Mouse (Mus musculus): Measurements from ENCODE around the gene BC051142. TPM values are rescaled to one million over a fixed set of nuclear protein-coding genes. Genes with fewer than 3 reads are reported as not detected.
"Not testable (repeated sequence)": the region's sequence is repeated elsewhere in the genome, so short reads cannot be mapped to it uniquely, and the experiment has no call there.

BC051142 gene
- total RNA-seq, 1 experiment: not detected

GRCm38 (mm10) chr17:34476427-34476826, 77.8 kb downstream of the BC051142 start:
- no peak for TF ChIP-seq MAFK (IDR thresholded peaks at IDR 0.05; ENCODE audit: insufficient read depth, low read depth, low read length)
- no peak for TF ChIP-seq ZNF384 (IDR thresholded peaks at IDR 0.05; ENCODE audit: low read depth, low read length)
- TF ChIP-seq ZC3H11A (IDR thresholded peaks at IDR 0.05; ENCODE audit: borderline replicate concordance, low read depth, low read length): no peak
- TF ChIP-seq CHD2 (IDR thresholded peaks at IDR 0.05; ENCODE audit: low read depth, low read length): no peak
- TF ChIP-seq HCFC1 (IDR thresholded peaks at IDR 0.05; ENCODE audit: borderline replicate concordance, insufficient read depth, low read length): no peak
- Histone ChIP-seq H3K9me3 (ENCODE audit: control insufficient read depth, insufficient read depth, low read depth, low read length) (no peaks in the 10 kb centered on the region), H3K9ac (ENCODE audit: insufficient read depth, low read depth, low read length, poor library complexity, severe bottlenecking) (no peak overlapping the region), H3K36me3 (ENCODE audit: control insufficient read depth, insufficient read depth, low read length, poor library complexity, severe bottlenecking) (no peaks in the 10 kb centered on the region), H3K27ac (ENCODE audit: insufficient read depth, low read depth, low read length, poor library complexity, severe bottlenecking) (no peak overlapping the region), H3K4me1 (ENCODE audit: control insufficient read depth in 2 of 2, insufficient read depth in 2 of 2, low read length in 2 of 2, poor library complexity in 1 of 2) (no peaks in the 10 kb centered on the region), H3K4me3 (ENCODE audit: insufficient read depth in 1 of 2, low read depth in 1 of 2, low read length in 2 of 2, poor library complexity in 1 of 2, severe bottlenecking in 1 of 2) (no peak overlapping the region)
- in situ Hi-C loops (cut with MboI; ENCODE audit: low sequenced_read_pairs in 2 of 2, unreplicated experiment in 2 of 2): no loop called here
- DNase-seq (ENCODE audit: low read depth, low spot score): no peak

- in situ Hi-C loops (cut with MboI; ENCODE audit: low sequenced_read_pairs in 2 of 2, unreplicated experiment in 2 of 2): not testable (repeated sequence)
Observed at GRCm38 (mm10) chr17:34477238-34478013, 78.8 kb downstream of the BC051142 start, which contains the start of gene Btnl4. Gene Btnl4, minus strand, starts transcription at chr17:34477318.

GRCm38 (mm10) chr17:34492796-34493195, 94.2 kb downstream of the BC051142 start:
- Histone ChIP-seq H3K4me1 (ENCODE audit: control insufficient read depth in 2 of 2, insufficient read depth in 2 of 2, low read length in 2 of 2, poor library complexity in 1 of 2) (no peaks in the 10 kb centered on the region), H3K9ac (ENCODE audit: insufficient read depth, low read depth, low read length, poor library complexity, severe bottlenecking) (no peak overlapping the region), H3K4me3 (ENCODE audit: insufficient read depth in 1 of 2, low read depth in 1 of 2, low read length in 2 of 2, poor library complexity in 1 of 2, severe bottlenecking in 1 of 2) (no peak overlapping the region), H3K9me3 (ENCODE audit: control insufficient read depth, insufficient read depth, low read depth, low read length) (no peaks in the 10 kb centered on the region), H3K36me3 (ENCODE audit: control insufficient read depth, insufficient read depth, low read length, poor library complexity, severe bottlenecking) (no peaks in the 10 kb centered on the region), H3K27ac (ENCODE audit: insufficient read depth, low read depth, low read length, poor library complexity, severe bottlenecking) (no peak overlapping the region)
- TF ChIP-seq CHD2 (IDR thresholded peaks at IDR 0.05; ENCODE audit: low read depth, low read length) (no peak), ZNF384 (IDR thresholded peaks at IDR 0.05; ENCODE audit: low read depth, low read length) (no peak), ZC3H11A (IDR thresholded peaks at IDR 0.05; ENCODE audit: borderline replicate concordance, low read depth, low read length) (no peak)
- DNase-seq (ENCODE audit: low read depth, low spot score): no peak
- in situ Hi-C loops (cut with MboI; ENCODE audit: low sequenced_read_pairs in 2 of 2, unreplicated experiment in 2 of 2): no loop called here

More at GRCm38 (mm10) chr17:34477238-34478013, 78.8 kb downstream of the BC051142 start, which contains the start of gene Btnl4:
- DNase-seq (ENCODE audit: low read depth, low spot score); H3K9ac ChIP-seq (ENCODE audit: insufficient read depth, low read depth, low read length, poor library complexity, severe bottlenecking); H3K36me3 ChIP-seq (ENCODE audit: control insufficient read depth, insufficient read depth, low read length, poor library complexity, severe bottlenecking); H3K4me3 ChIP-seq (ENCODE audit: insufficient read depth in 1 of 2, low read depth in 1 of 2, low read length in 2 of 2, poor library complexity in 1 of 2, severe bottlenecking in 1 of 2); H3K9me3 ChIP-seq (ENCODE audit: control insufficient read depth, insufficient read depth, low read depth, low read length); H3K27ac ChIP-seq (ENCODE audit: insufficient read depth, low read depth, low read length, poor library complexity, severe bottlenecking); H3K4me1 ChIP-seq (ENCODE audit: control insufficient read depth in 2 of 2, insufficient read depth in 2 of 2, low read length in 2 of 2, poor library complexity in 1 of 2): not testable (repeated sequence)

GRCm38 (mm10) chr17:34495156-34495555, 96.5 kb downstream of the BC051142 start:
- H3K4me1 ChIP-seq (ENCODE audit: control insufficient read depth in 2 of 2, insufficient read depth in 2 of 2, low read length in 2 of 2, poor library complexity in 1 of 2); H3K36me3 ChIP-seq (ENCODE audit: control insufficient read depth, insufficient read depth, low read length, poor library complexity, severe bottlenecking); H3K27ac ChIP-seq (ENCODE audit: insufficient read depth, low read depth, low read length, poor library complexity, severe bottlenecking); H3K9me3 ChIP-seq (ENCODE audit: control insufficient read depth, insufficient read depth, low read depth, low read length); H3K4me3 ChIP-seq (ENCODE audit: insufficient read depth in 1 of 2, low read depth in 1 of 2, low read length in 2 of 2, poor library complexity in 1 of 2, severe bottlenecking in 1 of 2); DNase-seq (ENCODE audit: low read depth, low spot score); in situ Hi-C loops (cut with MboI; ENCODE audit: low sequenced_read_pairs in 2 of 2, unreplicated experiment in 2 of 2); H3K9ac ChIP-seq (ENCODE audit: insufficient read depth, low read depth, low read length, poor library complexity, severe bottlenecking): not testable (repeated sequence)

- TF ChIP-seq HCFC1 (IDR thresholded peaks at IDR 0.05; ENCODE audit: borderline replicate concordance, insufficient read depth, low read length) (no peak), ZC3H11A (IDR thresholded peaks at IDR 0.05; ENCODE audit: borderline replicate concordance, low read depth, low read length) (no peak), ZNF384 (IDR thresholded peaks at IDR 0.05; ENCODE audit: low read depth, low read length) (no peak), MAFK (IDR thresholded peaks at IDR 0.05; ENCODE audit: insufficient read depth, low read depth, low read length) (no peak), CHD2 (IDR thresholded peaks at IDR 0.05; ENCODE audit: low read depth, low read length) (no peak)
- no peak overlapping the region for H3K9ac ChIP-seq (ENCODE audit: insufficient read depth, low read depth, low read length, poor library complexity, severe bottlenecking)
- H3K4me1 ChIP-seq (ENCODE audit: control insufficient read depth in 2 of 2, insufficient read depth in 2 of 2, low read length in 2 of 2, poor library complexity in 1 of 2): no peaks in the 10 kb centered on the region
- in situ Hi-C loops (cut with MboI; ENCODE audit: low sequenced_read_pairs in 2 of 2, unreplicated experiment in 2 of 2): no loop called here
- no peaks in the 10 kb centered on the region for H3K9me3 ChIP-seq (ENCODE audit: control insufficient read depth, insufficient read depth, low read depth, low read length)
- H3K4me3 ChIP-seq (ENCODE audit: insufficient read depth in 1 of 2, low read depth in 1 of 2, low read length in 2 of 2, poor library complexity in 1 of 2, severe bottlenecking in 1 of 2): no peak overlapping the region
- H3K36me3 ChIP-seq (ENCODE audit: control insufficient read depth, insufficient read depth, low read length, poor library complexity, severe bottlenecking): no peaks in the 10 kb centered on the region
- H3K27ac ChIP-seq (ENCODE audit: insufficient read depth, low read depth, low read length, poor library complexity, severe bottlenecking): no peak overlapping the region
- no peak for DNase-seq (ENCODE audit: low read depth, low spot score)
Observed at GRCm38 (mm10) chr17:34496539-34496938, 97.9 kb downstream of the BC051142 start.

- H3K9ac ChIP-seq (ENCODE audit: insufficient read depth, low read depth, low read length, poor library complexity, severe bottlenecking); H3K4me3 ChIP-seq (ENCODE audit: insufficient read depth in 1 of 2, low read depth in 1 of 2, low read length in 2 of 2, poor library complexity in 1 of 2, severe bottlenecking in 1 of 2); in situ Hi-C loops (cut with MboI; ENCODE audit: low sequenced_read_pairs in 2 of 2, unreplicated experiment in 2 of 2); H3K9me3 ChIP-seq (ENCODE audit: control insufficient read depth, insufficient read depth, low read depth, low read length); H3K4me1 ChIP-seq (ENCODE audit: control insufficient read depth in 2 of 2, insufficient read depth in 2 of 2, low read length in 2 of 2, poor library complexity in 1 of 2); H3K36me3 ChIP-seq (ENCODE audit: control insufficient read depth, insufficient read depth, low read length, poor library complexity, severe bottlenecking); H3K27ac ChIP-seq (ENCODE audit: insufficient read depth, low read depth, low read length, poor library complexity, severe bottlenecking); DNase-seq (ENCODE audit: low read depth, low spot score): not testable (repeated sequence)
Observed at GRCm38 (mm10) chr17:34497319-34497718, 98.7 kb downstream of the BC051142 start.

GRCm38 (mm10) chr17:34497726-34498125, 99.1 kb downstream of the BC051142 start:
- H3K36me3 ChIP-seq (ENCODE audit: control insufficient read depth, insufficient read depth, low read length, poor library complexity, severe bottlenecking); H3K9me3 ChIP-seq (ENCODE audit: control insufficient read depth, insufficient read depth, low read depth, low read length); DNase-seq (ENCODE audit: low read depth, low spot score); H3K4me1 ChIP-seq (ENCODE audit: control insufficient read depth in 2 of 2, insufficient read depth in 2 of 2, low read length in 2 of 2, poor library complexity in 1 of 2); in situ Hi-C loops (cut with MboI; ENCODE audit: low sequenced_read_pairs in 2 of 2, unreplicated experiment in 2 of 2); H3K4me3 ChIP-seq (ENCODE audit: insufficient read depth in 1 of 2, low read depth in 1 of 2, low read length in 2 of 2, poor library complexity in 1 of 2, severe bottlenecking in 1 of 2); H3K9ac ChIP-seq (ENCODE audit: insufficient read depth, low read depth, low read length, poor library complexity, severe bottlenecking); H3K27ac ChIP-seq (ENCODE audit: insufficient read depth, low read depth, low read length, poor library complexity, severe bottlenecking): not testable (repeated sequence)
